Mouse (Mus musculus): ENCODE data around the gene Zdhhc5. TPM values are rescaled to one million over a fixed set of nuclear protein-coding genes. Genes with fewer than 3 reads are reported as not detected.
A peak's percentile ranks its signal among the peaks of the same experiment; 100 is the strongest.

Zdhhc5 gene
- polyA plus RNA-seq, 1 experiment from 2014 or later = 45.2 TPM

- WGBS (ENCODE audit: missing documents) = 96% methylated on average over 29 of the region's 32 CpGs
- H3K36me3 ChIP-seq (ENCODE audit: inconsistent target) = no peaks in the 10 kb centered on the region
- no peak within 1 kb of the TSS for H3K27ac ChIP-seq
- H3K79me2 ChIP-seq (ENCODE audit: inconsistent target) = no peaks in the 10 kb centered on the region
- H3K4me3 ChIP-seq (ENCODE audit: inconsistent target) = no peak within 1 kb of the TSS
These were observed 56.2 kb downstream of the Zdhhc5 start, which contains the start of gene Btbd18 for GRCm38 (mm10) chr2:84658806-84659205. TSS of gene Btbd18 (plus strand) at chr2:84659079.

- WGBS (ENCODE audit: missing documents) = no CpG with 5 or more reads among the region's 1 CpGs
- H3K79me2 ChIP-seq (ENCODE audit: inconsistent target) = no peaks in the 10 kb centered on the region
- H3K36me3 ChIP-seq (ENCODE audit: inconsistent target) = no peaks in the 10 kb centered on the region
- peak overlapping the region; percentile 41 for H3K27ac ChIP-seq
- H3K4me3 ChIP-seq (ENCODE audit: inconsistent target) = no peak overlapping the region
These were observed 59.1 kb downstream of the Zdhhc5 start for GRCm38 (mm10) chr2:84655864-84656263.

- Histone ChIP-seq H3K4me3 (ENCODE audit: inconsistent target) (no peak overlapping the region), H3K36me3 (ENCODE audit: inconsistent target) (no peaks in the 10 kb centered on the region), H3K79me2 (ENCODE audit: inconsistent target) (peaks cover 21% of the 10 kb centered on the region), H3K27ac (no peak overlapping the region)
These were observed 61.6 kb downstream of the Zdhhc5 start for GRCm38 (mm10) chr2:84653354-84653753.

- 0% methylated on average over 13 of the region's 15 CpGs for WGBS (ENCODE audit: missing documents)
- peaks cover 49% of the 10 kb centered on the region for H3K79me2 ChIP-seq (ENCODE audit: inconsistent target)
- H3K36me3 ChIP-seq (ENCODE audit: inconsistent target) = no peaks in the 10 kb centered on the region
- H3K4me3 ChIP-seq (ENCODE audit: inconsistent target) = peak within 1 kb of the TSS; percentile 74
- peak within 1 kb of the TSS; percentile 92 for H3K27ac ChIP-seq
These were observed 64.3 kb downstream of the Zdhhc5 start, which contains the start of gene Ctnnd1 for GRCm38 (mm10) chr2:84650464-84651195. TSS of gene Ctnnd1 (minus strand) at chr2:84650765.

- Histone ChIP-seq H3K36me3 (ENCODE audit: inconsistent target) (no peaks in the 10 kb centered on the region), H3K27ac (peak overlapping the region; percentile 92), H3K79me2 (ENCODE audit: inconsistent target) (peaks cover 58% of the 10 kb centered on the region), H3K4me3 (ENCODE audit: inconsistent target) (peak overlapping the region; percentile 74)
- 5% methylated on average over 10 of the region's 10 CpGs for WGBS (ENCODE audit: missing documents)
These were observed 65.3 kb downstream of the Zdhhc5 start for GRCm38 (mm10) chr2:84649674-84650073.

GRCm38 (mm10) chr2:84648369-84648768 is 66.6 kb downstream of the Zdhhc5 start:
- WGBS (ENCODE audit: missing documents) = 78% methylated on average over 6 of the region's 6 CpGs
- Histone ChIP-seq H3K79me2 (ENCODE audit: inconsistent target) (peaks cover 71% of the 10 kb centered on the region), H3K27ac (no peak overlapping the region), H3K36me3 (ENCODE audit: inconsistent target) (no peaks in the 10 kb centered on the region), H3K4me3 (ENCODE audit: inconsistent target) (peak overlapping the region; percentile 74)

GRCm38 (mm10) chr2:84647051-84647568 is 67.9 kb downstream of the Zdhhc5 start:
- 94% methylated on average over 6 of the region's 6 CpGs for WGBS (ENCODE audit: missing documents)
- Histone ChIP-seq H3K79me2 (ENCODE audit: inconsistent target) (peaks cover 84% of the 10 kb centered on the region), H3K4me3 (ENCODE audit: inconsistent target) (no peak overlapping the region), H3K27ac (no peak overlapping the region), H3K36me3 (ENCODE audit: inconsistent target) (no peaks in the 10 kb centered on the region)

GRCm38 (mm10) chr2:84646138-84646537 is 68.8 kb downstream of the Zdhhc5 start:
- Histone ChIP-seq H3K36me3 (ENCODE audit: inconsistent target) (no peaks in the 10 kb centered on the region), H3K79me2 (ENCODE audit: inconsistent target) (peaks cover 94% of the 10 kb centered on the region), H3K27ac (no peak overlapping the region), H3K4me3 (ENCODE audit: inconsistent target) (no peak overlapping the region)
- 78% methylated on average over 1 of the region's 1 CpGs for WGBS (ENCODE audit: missing documents)

GRCm38 (mm10) chr2:84640833-84641232 is 74.1 kb downstream of the Zdhhc5 start:
- Histone ChIP-seq H3K36me3 (ENCODE audit: inconsistent target) (no peaks in the 10 kb centered on the region), H3K79me2 (ENCODE audit: inconsistent target) (peaks cover 100% of the 10 kb centered on the region), H3K4me3 (ENCODE audit: inconsistent target) (no peak overlapping the region), H3K27ac (no peak overlapping the region)

GRCm38 (mm10) chr2:84638428-84639220 is 76.4 kb downstream of the Zdhhc5 start:
- peak overlapping the region; percentile 31 for H3K27ac ChIP-seq
- WGBS (ENCODE audit: missing documents) = 33% methylated on average over 5 of the region's 5 CpGs

More at GRCm38 (mm10) chr2:84638428-84639220, 76.4 kb downstream of the Zdhhc5 start:
- H3K36me3 ChIP-seq (ENCODE audit: inconsistent target) = no peaks in the 10 kb centered on the region
- H3K4me3 ChIP-seq (ENCODE audit: inconsistent target) = no peak overlapping the region
- H3K79me2 ChIP-seq (ENCODE audit: inconsistent target) = peaks cover 100% of the 10 kb centered on the region

Other genes starting within 250 kb of the Zdhhc5 start
- gene Tfpi, start 238.4 kb downstream of the Zdhhc5 start, polyA plus RNA-seq (2018) = 22.0 to 44.0 TPM (median 22.4 TPM) in 3 replicates
- gene Ctnnd1, start 64.4 kb downstream of the Zdhhc5 start, polyA plus RNA-seq (2018) = 65.8 to 90.5 TPM (median 79.6 TPM) in 3 replicates
- gene Btbd18, start 56.1 kb downstream of the Zdhhc5 start, polyA plus RNA-seq (2018) = not detected in 3 replicates
- 14.1 to 49.5 TPM (median 34.3 TPM) in 3 replicates for gene Selenoh, start 44.4 kb downstream of the Zdhhc5 start, polyA plus RNA-seq (2018)
- gene Gm28635, start 37.1 kb downstream of the Zdhhc5 start, polyA plus RNA-seq (2018) = not detected in 3 replicates
- 22.1 to 29.0 TPM (median 22.2 TPM) in 3 replicates for gene Med19, start 36.8 kb downstream of the Zdhhc5 start, polyA plus RNA-seq (2018)
- 50.9 to 82.2 TPM (median 59.6 TPM) in 3 replicates for gene Tmx2, start 36.0 kb downstream of the Zdhhc5 start, polyA plus RNA-seq (2018)
- 8.7 to 16.7 TPM (median 10.6 TPM) in 3 replicates for gene Clp1, start 12.2 kb upstream of the Zdhhc5 start, polyA plus RNA-seq (2018)
- not detected in 3 replicates for gene Ypel4, start 18.9 kb upstream of the Zdhhc5 start, polyA plus RNA-seq (2018)
- not detected in 3 replicates for gene Gm19426, start 28.5 kb upstream of the Zdhhc5 start, polyA plus RNA-seq (2018)
- 0.07 TPM in 1 of 3 replicates, not detected in the others for gene Serping1, start 60.3 kb upstream of the Zdhhc5 start, polyA plus RNA-seq (2018)
- 74.5 to 138 TPM (median 98.4 TPM) in 3 replicates for gene Ube2l6, start 83.6 kb upstream of the Zdhhc5 start, polyA plus RNA-seq (2018)
- gene Smtnl1, start 107.5 kb upstream of the Zdhhc5 start, polyA plus RNA-seq (2018) = not detected in 3 replicates
- 22.0 to 55.9 TPM (median 31.3 TPM) in 3 replicates for gene Timm10, start 111.8 kb upstream of the Zdhhc5 start, polyA plus RNA-seq (2018)
- gene Slc43a1, start 123.7 kb upstream of the Zdhhc5 start, polyA plus RNA-seq (2018) = 0.10 to 0.20 TPM in 2 of 3 replicates, not detected in the other
- not detected in 3 replicates for gene Rtn4rl2, start 171.5 kb upstream of the Zdhhc5 start, polyA plus RNA-seq (2018)
- 7.1 to 26.9 TPM (median 13.4 TPM) in 3 replicates for gene Slc43a3, start 221.4 kb upstream of the Zdhhc5 start, polyA plus RNA-seq (2018)